Comparison of ENCODE assay signal across 29 mouse cellular contexts in genomic region chrX:163038767-163039166, GRCm38 (mm10).
DNase-seq lines count a peak whose midpoint lies in the region; ATAC-seq and TF ChIP-seq lines count a peak whose summit lies in the region.
"Had no signal": no experiment of that assay in that cellular context is flagged by ENCODE, and none has a peak within 500 bp of the region (broad histone marks: within the 10 kb centered on the region; RNA-seq: fewer than 3 reads in every experiment).

No protein-coding gene starts in this region.

- TF ChIP-seq POLR2A in brain, embryonic 14.5 days (IDR thresholded peaks at IDR 0.05; ENCODE audit: borderline replicate concordance, extremely low read depth, insufficient read depth, insufficient read length, poor library complexity, severe bottlenecking): no peak
- no peak for TF ChIP-seq POLR2A in heart, adult 2 months (IDR thresholded peaks at IDR 0.05; ENCODE audit: insufficient read depth, low read depth, low read length)

- WGBS in forebrain, embryonic 14.5 days: 40% methylated on average over 3 of the region's 3 CpGs
- 68% methylated on average over 3 of the region's 3 CpGs for WGBS in heart, adult 2 months

- no peaks in the 10 kb centered on the region for H3K36me3 ChIP-seq in forebrain, embryonic 14.5 days (ENCODE audit: control insufficient read depth, insufficient read depth, low read length)
- no peaks in the 10 kb centered on the region for H3K36me3 ChIP-seq in heart, adult 2 months (ENCODE audit: control insufficient read depth, insufficient read depth, low read length)
- H3K36me3 ChIP-seq: embryonic facial prominence, embryonic 10.5 days; embryonic facial prominence, embryonic 15.5 days; heart, embryonic 13.5 days; hindbrain, embryonic 15.5 days; liver, embryonic 12.5 days had no signal

- no peak overlapping the region for H3K4me3 ChIP-seq in forebrain, embryonic 14.5 days (ENCODE audit: low read depth, low read length)
- no peak overlapping the region for H3K4me3 ChIP-seq in heart, adult 2 months
- H3K4me3 ChIP-seq: embryonic facial prominence, embryonic 10.5 days; embryonic facial prominence, embryonic 15.5 days; gastrocnemius, adult 2 months; heart, embryonic 13.5 days; hindbrain, embryonic 15.5 days; left cerebral cortex, adult 2 months; liver, embryonic 12.5 days; megakaryocyte, embryonic 14.5 days had no signal

- H3K4me2 ChIP-seq in forebrain, embryonic 14.5 days (ENCODE audit: low read length): no peak overlapping the region
- H3K4me2 ChIP-seq: embryonic facial prominence, embryonic 15.5 days; heart, embryonic 13.5 days; hindbrain, embryonic 15.5 days; liver, embryonic 12.5 days had no signal

- intact Hi-C loops in heart, adult 2 months (cut with DNase I): no loop called here

- no peak overlapping the region for H3K27ac ChIP-seq in forebrain, embryonic 14.5 days (ENCODE audit: low read depth, low read length)
- no peak overlapping the region for H3K27ac ChIP-seq in heart, adult 2 months
- H3K27ac ChIP-seq: embryonic facial prominence, embryonic 10.5 days; embryonic facial prominence, embryonic 15.5 days; gastrocnemius, adult 2 months; heart, embryonic 13.5 days; hindbrain, embryonic 15.5 days; left cerebral cortex, adult 2 months; liver, embryonic 12.5 days had no signal

- no peaks in the 10 kb centered on the region for H3K79me2 ChIP-seq in heart, adult 2 months (replicated peaks; ENCODE audit: control insufficient read depth, insufficient read depth, low read length)

- no peak for TF ChIP-seq CTCF in brain, embryonic 14.5 days (IDR thresholded peaks at IDR 0.05; ENCODE audit: borderline replicate concordance, extremely low read depth, insufficient read depth, insufficient read length)
- TF ChIP-seq CTCF in heart, adult 2 months (IDR thresholded peaks at IDR 0.05): no peak

- no peaks in the 10 kb centered on the region for H3K27me3 ChIP-seq in forebrain, embryonic 14.5 days (replicated peaks; ENCODE audit: control insufficient read depth, insufficient read depth, low read length)
- H3K27me3 ChIP-seq in heart, adult 2 months (ENCODE audit: control insufficient read depth, insufficient read depth, low read length): no peaks in the 10 kb centered on the region
- H3K27me3 ChIP-seq: heart, embryonic 13.5 days; liver, embryonic 12.5 days had no signal

- TF ChIP-seq EP300 in heart, adult 2 months (IDR thresholded peaks at IDR 0.05; ENCODE audit: insufficient read depth, low read depth, low read length): no peak

- peak; percentile 4 for DNase-seq in R1 (ENCODE audit: low read depth, low spot score)
- peak; percentile 85 for DNase-seq in brain, embryonic 14.5 days (ENCODE audit: low read depth)
- peak; percentile 71 for DNase-seq in forebrain, embryonic 14.5 days (ENCODE audit: low spot score)
- peak; percentile 8 for DNase-seq in retina, embryonic 14.5 days (ENCODE audit: low spot score)
- no peak for DNase-seq in right cerebral cortex, postnatal 10 days (ENCODE audit: low spot score in 2 of 2)
- DNase-seq in heart, adult 2 months: no peak
- no peak for DNase-seq in urinary bladder, adult 18-20 months (ENCODE audit: low spot score in 2 of 2)
- DNase-seq: adrenal gland, postnatal 25 days; B cell, adult 2 months; cerebellum, adult 18-20 months; cerebellum, postnatal 10 days; gastrocnemius, adult 2 months; gastrocnemius, postnatal 36 days; heart, postnatal 10 days; kidney, adult 11 months; kidney, postnatal 14 days; liver, postnatal 0 days; lung, postnatal 4 days; midbrain, embryonic 14.5 days; spleen, adult 18-20 months; thymus, postnatal 14 days had no signal

- H3K9ac ChIP-seq in forebrain, embryonic 14.5 days (ENCODE audit: low read length): no peak overlapping the region
- H3K9ac ChIP-seq in heart, adult 2 months (ENCODE audit: low read depth, low read length): no peak overlapping the region
- H3K9ac ChIP-seq: embryonic facial prominence, embryonic 15.5 days; heart, embryonic 13.5 days; hindbrain, embryonic 15.5 days; liver, embryonic 12.5 days; liver, postnatal 0 days had no signal

- no peaks in the 10 kb centered on the region for H3K9me3 ChIP-seq in forebrain, embryonic 14.5 days (replicated peaks; ENCODE audit: control insufficient read depth, low read length)
- H3K9me3 ChIP-seq: embryonic facial prominence, embryonic 10.5 days; embryonic facial prominence, embryonic 15.5 days; heart, embryonic 13.5 days; hindbrain, embryonic 15.5 days; liver, embryonic 12.5 days; megakaryocyte, embryonic 14.5 days had no signal

- peak; percentile 91 for ATAC-seq in forebrain, embryonic 14.5 days
- ATAC-seq: inflammation-experienced regulatory T-cells, adult 6 months; liver, embryonic 12.5 days; liver, postnatal 0 days had no signal

- H3K4me1 ChIP-seq in forebrain, embryonic 14.5 days (ENCODE audit: control insufficient read depth, insufficient read depth, low read length): no peaks in the 10 kb centered on the region
- H3K4me1 ChIP-seq in heart, adult 2 months (ENCODE audit: control insufficient read depth, insufficient read depth, low read length): no peaks in the 10 kb centered on the region
- H3K4me1 ChIP-seq: embryonic facial prominence, embryonic 10.5 days; embryonic facial prominence, embryonic 15.5 days; heart, embryonic 13.5 days; hindbrain, embryonic 15.5 days; liver, embryonic 12.5 days; megakaryocyte, embryonic 14.5 days had no signal

Comparison
In these comparisons a context has a peak if more than half of its experiments do, and no peak if none do; other contexts are left out.
1. DNase-seq: peak in R1 (single experiment), brain, embryonic 14.5 days (single experiment), forebrain, embryonic 14.5 days (single experiment) and retina, embryonic 14.5 days (single experiment); none in right cerebral cortex, postnatal 10 days (0 of 2), heart, adult 2 months (0 of 2) and urinary bladder, adult 18-20 months (0 of 2).